ENCODE assay signal across 8 mouse cellular contexts in genomic region chr11:94653663-94654436, GRCm38 (mm10). TPM values are rescaled to one million over a fixed set of nuclear protein-coding genes. Genes with fewer than 3 reads are reported as not detected.
DNase-seq lines count a peak whose midpoint lies in the region; ATAC-seq and TF ChIP-seq lines count a peak whose summit lies in the region.

Gene Mrpl27, plus strand, starts transcription at chr11:94653767.
Gene Eme1, minus strand, starts transcription at chr11:94653964.

- no peaks in the 10 kb centered on the region for H3K9me3 ChIP-seq in forebrain, postnatal 0 days (ENCODE audit: low read length)
- no peaks in the 10 kb centered on the region for H3K9me3 ChIP-seq in lung, embryonic 15.5 days

- H3K36me3 ChIP-seq in forebrain, postnatal 0 days (ENCODE audit: insufficient read depth), result peaks cover 18% of the 10 kb centered on the region
- peaks cover 26% of the 10 kb centered on the region for H3K36me3 ChIP-seq in lung, embryonic 15.5 days

- H3K9ac ChIP-seq in forebrain, postnatal 0 days, result peak within 1 kb of the TSS; percentile 79
- H3K9ac ChIP-seq in lung, embryonic 15.5 days, result peak within 1 kb of the TSS; percentile 76

- TF ChIP-seq POLR2A in cerebellum, adult 2 months (IDR thresholded peaks at IDR 0.05; ENCODE audit: borderline replicate concordance, insufficient read depth, low read length), result peak; percentile 47; the same call in 1 of the 2 replicates
- peak; percentile 57 for TF ChIP-seq POLR2A in olfactory bulb, adult 2 months (IDR thresholded peaks at IDR 0.05; ENCODE audit: insufficient read depth, low read depth, low read length)

- H3K4me3 ChIP-seq in cerebellum, adult 2 months (replicated peaks; ENCODE audit: insufficient read depth, low read depth, low read length), result peak within 1 kb of the TSS; percentile 89
- peak within 1 kb of the TSS; percentile 59 for H3K4me3 ChIP-seq in forebrain, postnatal 0 days (ENCODE audit: low read depth, low read length)
- H3K4me3 ChIP-seq in lung, embryonic 15.5 days, result peak within 1 kb of the TSS; percentile 82
- peak within 1 kb of the TSS; percentile 83 for H3K4me3 ChIP-seq in olfactory bulb, adult 2 months (ENCODE audit: insufficient read depth, low read depth, low read length)

- H3K4me1 ChIP-seq in cerebellum, adult 2 months (ENCODE audit: control insufficient read depth, insufficient read depth, low read length), result no peaks in the 10 kb centered on the region
- peaks cover 11% of the 10 kb centered on the region for H3K4me1 ChIP-seq in forebrain, postnatal 0 days (ENCODE audit: insufficient read depth)
- peaks cover 22% of the 10 kb centered on the region for H3K4me1 ChIP-seq in lung, embryonic 15.5 days
- peaks cover 10% of the 10 kb centered on the region for H3K4me1 ChIP-seq in olfactory bulb, adult 2 months (ENCODE audit: control insufficient read depth, insufficient read depth, low read length)

- TF ChIP-seq CTCF in cerebellum, adult 2 months (IDR thresholded peaks at IDR 0.05; ENCODE audit: borderline replicate concordance, insufficient read depth, low read depth, low read length), result no peak
- no peak for TF ChIP-seq CTCF in forebrain, postnatal 0 days (IDR thresholded peaks at IDR 0.05; ENCODE audit: low read depth)
- TF ChIP-seq CTCF in olfactory bulb, adult 2 months (IDR thresholded peaks at IDR 0.05; ENCODE audit: insufficient read depth, low read depth, low read length), result no peak

- H3K4me2 ChIP-seq in forebrain, postnatal 0 days (ENCODE audit: low read depth), result peak within 1 kb of the TSS; percentile 67
- peak within 1 kb of the TSS; percentile 75 for H3K4me2 ChIP-seq in lung, embryonic 15.5 days

- peak; percentile 96 for ATAC-seq in forebrain, postnatal 0 days
- ATAC-seq in hematopoietic stem cell, adult 5-6 weeks (replicated peaks in 1 of 2; ENCODE audit: insufficient read depth in 1 of 2, low FRiP score in 2 of 2, low TSS enrichment in 1 of 2, low read depth in 1 of 2, poor library complexity in 2 of 2, severe bottlenecking in 2 of 2), result peak; percentile 91 to 93
- ATAC-seq in lung, embryonic 15.5 days (ENCODE audit: borderline replicate concordance, extremely low read depth, low FRiP score, low TSS enrichment), result peak; percentile 86

- H3K27me3 ChIP-seq in cerebellum, adult 2 months (ENCODE audit: control insufficient read depth, insufficient read depth, low read length), result no peaks in the 10 kb centered on the region
- no peaks in the 10 kb centered on the region for H3K27me3 ChIP-seq in forebrain, postnatal 0 days (ENCODE audit: insufficient read depth, low read length)
- no peaks in the 10 kb centered on the region for H3K27me3 ChIP-seq in lung, embryonic 15.5 days

- DNase-seq in MEL-GATA-1-ER (ENCODE audit: extremely low read depth, low read depth), result peak; percentile 71
- peak; percentile 88 to 91 for DNase-seq in cerebellum, adult 2 months
- peak; percentile 91 for DNase-seq in forebrain, postnatal 0 days
- peak; percentile 73 for DNase-seq in layer of hippocampus, adult 9-10 months (ENCODE audit: low spot score)
- DNase-seq in thymus, adult 18-20 months, result peak; percentile 66 to 79

- peak within 1 kb of the TSS; percentile 82 for H3K27ac ChIP-seq in cerebellum, adult 2 months (ENCODE audit: insufficient read depth, low read length)
- peak within 1 kb of the TSS; percentile 93 for H3K27ac ChIP-seq in forebrain, postnatal 0 days (ENCODE audit: low read depth, low read length)
- peak within 1 kb of the TSS; percentile 95 for H3K27ac ChIP-seq in lung, embryonic 15.5 days
- H3K27ac ChIP-seq in olfactory bulb, adult 2 months (ENCODE audit: insufficient read depth, low read depth, low read length), result peak within 1 kb of the TSS; percentile 99

- WGBS in cerebellum, adult 2 months, result 1% methylated on average over 32 of the region's 32 CpGs
- 2% methylated on average over 32 of the region's 32 CpGs for WGBS in forebrain, postnatal 0 days
- under 1% methylated on average over 32 of the region's 32 CpGs for WGBS in lung, embryonic 15.5 days
- under 1% methylated on average over 32 of the region's 32 CpGs for WGBS in olfactory bulb, adult 2 months

RNA-seq across cellular contexts. Expression of gene Mrpl27, which starts in this region (rescaled TPM):
- 129 and 136 TPM in 2 replicates for polyA plus RNA-seq in cerebellum, adult 2 months (2012; rRNA removed)
- total RNA-seq in forebrain, postnatal 0 days (2014; rRNA removed), result 50.7 and 57.0 TPM in 2 replicates
- 126 and 149 TPM in 2 replicates for polyA plus RNA-seq in forebrain, postnatal 0 days (2015; fragmentation: Nextera tagmentation; extraction: Ambion mirVana)
- total RNA-seq in hematopoietic stem cell, adult 5-6 weeks (2017), result 31.3 and 36.5 TPM in 2 replicates
- 136 and 139 TPM in 2 replicates for polyA plus RNA-seq in lung, embryonic 15.5 days (2015; fragmentation: Nextera tagmentation; extraction: Ambion mirVana)
- not detected in 2 replicates for polyA plus RNA-seq in olfactory bulb, adult 2 months (2012; ENCODE audit: insufficient read depth, insufficient read length, low replicate concordance, missing spikeins)

RNA-seq across cellular contexts. Expression of gene Eme1, which starts in this region (rescaled TPM):
- 0.21 and 0.30 TPM in 2 replicates for polyA plus RNA-seq in cerebellum, adult 2 months (2012; rRNA removed)
- total RNA-seq in forebrain, postnatal 0 days (2014; rRNA removed), result 2.4 and 2.5 TPM in 2 replicates
- 1.4 and 1.6 TPM in 2 replicates for polyA plus RNA-seq in forebrain, postnatal 0 days (2015; fragmentation: Nextera tagmentation; extraction: Ambion mirVana)
- 12.4 and 20.9 TPM in 2 replicates for total RNA-seq in hematopoietic stem cell, adult 5-6 weeks (2017)
- polyA plus RNA-seq in lung, embryonic 15.5 days (2015; fragmentation: Nextera tagmentation; extraction: Ambion mirVana), result 24.8 and 26.2 TPM in 2 replicates
- polyA plus RNA-seq in olfactory bulb, adult 2 months (2012; ENCODE audit: insufficient read depth, insufficient read length, low replicate concordance, missing spikeins), result not detected in 2 replicates

Comparison
In these comparisons a context has a peak if more than half of its experiments do, and no peak if none do; other contexts are left out.
1. Peak in every context shown above with its lines: DNase-seq, ATAC-seq, H3K4me3 ChIP-seq and H3K27ac ChIP-seq.
2. RNA of gene Mrpl27 (polyA plus RNA-seq): 126 to 149 TPM in forebrain, postnatal 0 days, 136 to 139 TPM in lung, embryonic 15.5 days and 129 to 136 TPM in cerebellum, adult 2 months; not detected in olfactory bulb, adult 2 months; every median in the first group is over 100 times any median in the second.